Mouse (Mus musculus): ENCODE data around the gene Agbl2.
"Not testable (repeated sequence)": the region's sequence is repeated elsewhere in the genome, so short reads cannot be mapped to it uniquely, and the experiment has no call there.

Agbl2 gene

GRCm38 (mm10) chr2:90815266-90815665 is 32.7 kb downstream of the Agbl2 start:
- DNase-seq (ENCODE audit: extremely low read depth, insufficient read length, low spot score), result no peak

- DNase-seq (ENCODE audit: extremely low read depth, insufficient read length, low spot score), result no peak
Observed at GRCm38 (mm10) chr2:90816144-90816543, 33.6 kb downstream of the Agbl2 start.

GRCm38 (mm10) chr2:90818710-90819109 is 36.2 kb downstream of the Agbl2 start:
- no peak for DNase-seq (ENCODE audit: extremely low read depth, insufficient read length, low spot score)

- no peak for DNase-seq (ENCODE audit: extremely low read depth, insufficient read length, low spot score)
Observed at GRCm38 (mm10) chr2:90820894-90821293, 38.4 kb downstream of the Agbl2 start.

GRCm38 (mm10) chr2:90822978-90823377 is 40.5 kb downstream of the Agbl2 start:
- no peak for DNase-seq (ENCODE audit: extremely low read depth, insufficient read length, low spot score)

GRCm38 (mm10) chr2:90823781-90824180 is 41.3 kb downstream of the Agbl2 start:
- no peak for DNase-seq (ENCODE audit: extremely low read depth, insufficient read length, low spot score)

- DNase-seq (ENCODE audit: extremely low read depth, insufficient read length, low spot score), result not testable (repeated sequence)
Observed at GRCm38 (mm10) chr2:90824528-90824927, 42.0 kb downstream of the Agbl2 start.

- no peak for DNase-seq (ENCODE audit: extremely low read depth, insufficient read length, low spot score)
Observed at GRCm38 (mm10) chr2:90825515-90826172, 43.1 kb downstream of the Agbl2 start.

GRCm38 (mm10) chr2:90828739-90829138 is 46.2 kb downstream of the Agbl2 start:
- no peak for DNase-seq (ENCODE audit: extremely low read depth, insufficient read length, low spot score)

- DNase-seq (ENCODE audit: extremely low read depth, insufficient read length, low spot score), result no peak
Observed at GRCm38 (mm10) chr2:90833502-90833901, 51.0 kb downstream of the Agbl2 start.

GRCm38 (mm10) chr2:90838621-90839020 is 56.1 kb downstream of the Agbl2 start:
- no peak for DNase-seq (ENCODE audit: extremely low read depth, insufficient read length, low spot score)

- no peak for DNase-seq (ENCODE audit: extremely low read depth, insufficient read length, low spot score)
Observed at GRCm38 (mm10) chr2:90843666-90844065, 61.1 kb downstream of the Agbl2 start.

- no peak for DNase-seq (ENCODE audit: extremely low read depth, insufficient read length, low spot score)
Observed at GRCm38 (mm10) chr2:90844262-90844661, 61.7 kb downstream of the Agbl2 start.

- DNase-seq (ENCODE audit: extremely low read depth, insufficient read length, low spot score), result no peak
Observed at GRCm38 (mm10) chr2:90845234-90845633, 62.7 kb downstream of the Agbl2 start.

- no peak for DNase-seq (ENCODE audit: extremely low read depth, insufficient read length, low spot score)
Observed at GRCm38 (mm10) chr2:90846171-90846570, 63.6 kb downstream of the Agbl2 start.

- no peak for DNase-seq (ENCODE audit: extremely low read depth, insufficient read length, low spot score)
Observed at GRCm38 (mm10) chr2:90846597-90846954, 64.0 kb downstream of the Agbl2 start.

- peak; percentile 98 for DNase-seq (ENCODE audit: extremely low read depth, insufficient read length, low spot score)
Observed at GRCm38 (mm10) chr2:90846955-90847680, 64.6 kb downstream of the Agbl2 start, which contains the start of gene Mtch2. Gene Mtch2 (plus strand): TSS chr2:90847155.

- DNase-seq (ENCODE audit: extremely low read depth, insufficient read length, low spot score), result no peak
Observed at GRCm38 (mm10) chr2:90847681-90848050, 65.1 kb downstream of the Agbl2 start.

- DNase-seq (ENCODE audit: extremely low read depth, insufficient read length, low spot score), result no peak
Observed at GRCm38 (mm10) chr2:90848331-90848730, 65.8 kb downstream of the Agbl2 start.

- no peak for DNase-seq (ENCODE audit: extremely low read depth, insufficient read length, low spot score)
Observed at GRCm38 (mm10) chr2:90850401-90850800, 67.9 kb downstream of the Agbl2 start.

GRCm38 (mm10) chr2:90861486-90861885 is 79.0 kb downstream of the Agbl2 start:
- DNase-seq (ENCODE audit: extremely low read depth, insufficient read length, low spot score), result no peak

GRCm38 (mm10) chr2:90864184-90864583 is 81.7 kb downstream of the Agbl2 start:
- no peak for DNase-seq (ENCODE audit: extremely low read depth, insufficient read length, low spot score)

All from 3134 (cell line).